Mouse (Mus musculus) neutrophil, adult 5-6 weeks (primary cell): ENCODE results near the gene Tmem17. TPM values are rescaled to one million over a fixed set of nuclear protein-coding genes. Genes with fewer than 3 reads are reported as not detected.

Experiments
- ATAC-seq: fragments of 151-379, 151-347 bp; 2 replicates; pipeline ENCODE4 v1.8.0; 2017; ENCODE audit warnings: mild to moderate bottlenecking, moderate TSS enrichment; ENCODE audit not compliant: insufficient number of reproducible peaks, poor library complexity, low FRiP score, severe bottlenecking; ENCODE audit errors: extremely low read depth
- total RNA-seq: library from RNA; stranded (forward); fragments of 200-1000 nt; gene quantifications from 2 replicates; pipeline ENCODE4 v1.2.3, GENCODE M21; 2017

Gene Tmem17
- total RNA-seq, result 1.6 and 2.7 TPM in 2 replicates

GRCm38 (mm10) chr11:22512038-22513001 lies at the start of gene Tmem17:
TSS of gene Tmem17 (plus strand) at chr11:22512088.
- ATAC-seq, result peak; percentile 60

- no peak for ATAC-seq
Observed at GRCm38 (mm10) chr11:22479836-22480619, 31.9 kb upstream of the Tmem17 start.

GRCm38 (mm10) chr11:22481639-22482361 lies 30.1 kb upstream of the Tmem17 start:
- ATAC-seq, result no peak

- no peak for ATAC-seq
Observed at GRCm38 (mm10) chr11:22482362-22482760, 29.5 kb upstream of the Tmem17 start.

- ATAC-seq, result no peak
Observed at GRCm38 (mm10) chr11:22493694-22494319, 18.1 kb upstream of the Tmem17 start.

- no peak for ATAC-seq
Observed at GRCm38 (mm10) chr11:22494941-22495340, 16.9 kb upstream of the Tmem17 start.

- no peak for ATAC-seq
Observed at GRCm38 (mm10) chr11:22499396-22499795, 12.5 kb upstream of the Tmem17 start.

- no peak for ATAC-seq
Observed at GRCm38 (mm10) chr11:22499886-22500285, 12.0 kb upstream of the Tmem17 start.

GRCm38 (mm10) chr11:22500771-22501566 lies 10.9 kb upstream of the Tmem17 start:
- ATAC-seq, result no peak

GRCm38 (mm10) chr11:22513075-22513474 lies 1.2 kb downstream of the Tmem17 start:
- ATAC-seq, result no peak

- peak; percentile 28; the same call in 1 of the 2 replicates for ATAC-seq
Observed at GRCm38 (mm10) chr11:22515061-22515460, 3.2 kb downstream of the Tmem17 start.

- ATAC-seq, result no peak
Observed at GRCm38 (mm10) chr11:22518445-22518844, 6.6 kb downstream of the Tmem17 start.

- ATAC-seq, result no peak
Observed at GRCm38 (mm10) chr11:22520251-22520650, 8.4 kb downstream of the Tmem17 start.

- ATAC-seq, result no peak
Observed at GRCm38 (mm10) chr11:22524606-22525005, 12.7 kb downstream of the Tmem17 start.

GRCm38 (mm10) chr11:22540600-22540999 lies 28.7 kb downstream of the Tmem17 start:
- ATAC-seq, result no peak

- no peak for ATAC-seq
Observed at GRCm38 (mm10) chr11:22560061-22560460, 48.2 kb downstream of the Tmem17 start.

- no peak for ATAC-seq
Observed at GRCm38 (mm10) chr11:22560503-22561328, 48.8 kb downstream of the Tmem17 start.
